17 mouse cellular contexts compared by ENCODE assay signal in the genomic region with DNA sequence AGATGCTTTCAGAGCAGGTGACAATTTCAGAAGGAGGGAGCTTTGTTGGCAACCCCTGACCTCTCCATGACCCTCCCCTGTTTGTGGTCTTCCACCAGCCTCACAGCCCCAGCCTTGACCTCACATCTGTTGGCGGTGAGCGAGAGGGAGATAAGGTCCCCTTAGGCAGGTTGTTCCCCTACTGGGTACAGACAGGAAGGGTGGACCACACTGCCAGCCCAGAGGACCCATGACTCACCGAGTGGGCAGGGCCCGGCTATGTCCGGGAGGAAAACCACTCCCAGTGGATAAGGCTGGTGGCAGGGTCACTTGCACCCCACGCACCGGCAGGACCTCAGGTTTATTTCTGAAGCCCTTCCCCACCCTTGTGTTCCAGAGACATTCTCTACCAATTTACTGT. TPM values are rescaled to one million over a fixed set of nuclear protein-coding genes. Genes with fewer than 3 reads are reported as not detected.
DNase-seq lines count a peak whose midpoint lies in the region; ATAC-seq lines count a peak whose summit lies in the region.
"Had no signal": no experiment of that assay in that cellular context is flagged by ENCODE, and none has a peak within 500 bp of the region (broad histone marks: within the 10 kb centered on the region; RNA-seq: fewer than 3 reads in every experiment).

No protein-coding gene starts in this region.

- no peak overlapping the region for H3K27ac ChIP-seq in stomach, embryonic 14.5 days (ENCODE audit: low read length)
- H3K27ac ChIP-seq: embryonic facial prominence, embryonic 13.5 days; forebrain, embryonic 10.5 days; hindbrain, embryonic 13.5 days; liver, embryonic 15.5 days had no signal

- DNase-seq in adrenal gland, postnatal 14 days = peak; percentile 37
- no peak for DNase-seq in adrenal gland, postnatal 4 days (ENCODE audit: low spot score in 2 of 2)
- DNase-seq in kidney, postnatal 10 days = peak; percentile 33
- no peak for DNase-seq in kidney, adult 18-20 months
- peak; percentile 33 to 56 for DNase-seq in kidney, postnatal 36 days
- no peak for DNase-seq in cerebellum, postnatal 36 days
- DNase-seq in natural killer cell, adult 2 months (ENCODE audit: low spot score in 2 of 2) = no peak
- DNase-seq: cerebellum, adult 9-11 months; thymus, adult 2 months had no signal

- peaks cover 3% of the 10 kb centered on the region; the same call in 1 of the 2 replicates for H3K4me1 ChIP-seq in stomach, embryonic 14.5 days (ENCODE audit: control insufficient read depth, insufficient read depth, low read length)
- H3K4me1 ChIP-seq: forebrain, embryonic 10.5 days; hindbrain, embryonic 13.5 days; liver, embryonic 15.5 days had no signal

- 0 out of 2 replicates have a peak, but pooled peaks have one; percentile 19 for ATAC-seq in stomach, embryonic 14.5 days (ENCODE audit: insufficient number of reproducible peaks, insufficient read depth, low FRiP score, low read depth)

- no peak overlapping the region for H3K4me3 ChIP-seq in stomach, embryonic 14.5 days (ENCODE audit: low read depth, low read length)
- H3K4me3 ChIP-seq: embryonic facial prominence, embryonic 13.5 days; forebrain, embryonic 10.5 days; hindbrain, embryonic 13.5 days; liver, embryonic 15.5 days had no signal

- no peaks in the 10 kb centered on the region for H3K9me3 ChIP-seq in stomach, embryonic 14.5 days (ENCODE audit: control insufficient read depth, low read depth, low read length)
- H3K9me3 ChIP-seq: embryonic facial prominence, embryonic 13.5 days; forebrain, embryonic 10.5 days; G1E; hindbrain, embryonic 13.5 days; liver, embryonic 15.5 days had no signal

- WGBS in stomach, embryonic 14.5 days = 52% methylated on average over 7 of the region's 7 CpGs

- H3K36me3 ChIP-seq in stomach, embryonic 14.5 days (ENCODE audit: control insufficient read depth, insufficient read depth, low read length) = no peaks in the 10 kb centered on the region
- H3K36me3 ChIP-seq: embryonic facial prominence, embryonic 13.5 days; forebrain, embryonic 10.5 days; G1E; hindbrain, embryonic 13.5 days; liver, embryonic 15.5 days had no signal

- no peak overlapping the region for H3K4me2 ChIP-seq in stomach, embryonic 14.5 days (replicated peaks; ENCODE audit: low read depth, low read length)
- H3K4me2 ChIP-seq: embryonic facial prominence, embryonic 13.5 days; hindbrain, embryonic 13.5 days; liver, embryonic 15.5 days; midbrain, embryonic 11.5 days had no signal

- no peaks in the 10 kb centered on the region for H3K27me3 ChIP-seq in stomach, embryonic 14.5 days (ENCODE audit: control insufficient read depth, insufficient read depth, low read length)
- H3K27me3 ChIP-seq: hindbrain, embryonic 13.5 days; liver, embryonic 15.5 days had no signal

- H3K9ac ChIP-seq in stomach, embryonic 14.5 days (replicated peaks; ENCODE audit: low read depth, low read length) = no peak overlapping the region
- H3K9ac ChIP-seq: embryonic facial prominence, embryonic 13.5 days; hindbrain, embryonic 13.5 days; liver, embryonic 15.5 days had no signal

RNA-seq across cellular contexts. Expression of gene Eln, which starts 22.1 kb away (rescaled TPM):
- 148 and 554 TPM in 2 replicates for total RNA-seq in adrenal gland, postnatal 14 days (2021)
- total RNA-seq in adrenal gland, postnatal 4 days (2021) = 100 to 1,000 TPM; 192 to 231 TPM
- 48.3 and 54.9 TPM in 2 replicates for polyA plus RNA-seq in stomach, embryonic 14.5 days (2014; fragmentation: Nextera tagmentation; extraction: Ambion mirVana)
- polyA plus RNA-seq: C2C12, G1E had no signal

Comparison
In these comparisons a context has a peak if more than half of its experiments do, and no peak if none do; other contexts are left out.
1. DNase-seq: peak in adrenal gland, postnatal 14 days (single experiment), kidney, postnatal 10 days (single experiment) and kidney, postnatal 36 days (2 of 2); none in adrenal gland, postnatal 4 days (0 of 2), kidney, adult 18-20 months (single experiment), cerebellum, postnatal 36 days (0 of 2) and natural killer cell, adult 2 months (0 of 2).